Comparison of ENCODE assay signal across 28 mouse cellular contexts in genomic region chr3:145191972-145192371, GRCm38 (mm10).
"Had no signal": no experiment of that assay in that cellular context is flagged by ENCODE, and none has a peak within 500 bp of the region (broad histone marks: within the 10 kb centered on the region; RNA-seq: fewer than 3 reads in every experiment).

No protein-coding gene starts in this region.

- H3K36me3 ChIP-seq: heart, embryonic 13.5 days; heart, embryonic 15.5 days; hindbrain, embryonic 10.5 days; hindbrain, embryonic 12.5 days; intestine, embryonic 15.5 days; limb, embryonic 13.5 days; limb, embryonic 15.5 days; liver, embryonic 12.5 days had no signal

- H3K9me3 ChIP-seq: heart, embryonic 13.5 days; heart, embryonic 15.5 days; hindbrain, embryonic 10.5 days; hindbrain, embryonic 12.5 days; intestine, embryonic 15.5 days; limb, embryonic 13.5 days; limb, embryonic 15.5 days; liver, embryonic 12.5 days had no signal

- H3K9ac ChIP-seq: heart, embryonic 13.5 days; heart, embryonic 15.5 days; hindbrain, embryonic 12.5 days; hindbrain, embryonic 14.5 days; intestine, embryonic 15.5 days; limb, embryonic 13.5 days; limb, embryonic 15.5 days; liver, embryonic 12.5 days; liver, embryonic 14.5 days had no signal

- DNase-seq: gastrocnemius, postnatal 10 days; gastrocnemius, postnatal 25 days; heart, adult 11 months; heart, adult 2 months; heart, postnatal 14 days; heart, postnatal 4 days; kidney, adult 18-20 months; kidney, adult 8-10 months; kidney, postnatal 10 days; kidney, postnatal 25 days; kidney, postnatal 4 days; layer of hippocampus, adult 9-11 months; layer of hippocampus, postnatal 36 days; left cerebral cortex, postnatal 4 days had no signal

- ATAC-seq: hindbrain, embryonic 16.5 days; inflammation-experienced regulatory T-cells, adult 6 months; intestine, embryonic 15.5 days; intestine, postnatal 0 days; liver, embryonic 12.5 days had no signal

- H3K4me3 ChIP-seq: heart, adult 2 months; heart, embryonic 13.5 days; heart, embryonic 15.5 days; hindbrain, embryonic 10.5 days; hindbrain, embryonic 12.5 days; intestine, embryonic 15.5 days; layer of hippocampus, adult 2 months; limb, embryonic 13.5 days; limb, embryonic 15.5 days; liver, embryonic 12.5 days had no signal

- H3K27me3 ChIP-seq: heart, embryonic 13.5 days; heart, embryonic 15.5 days; hindbrain, embryonic 12.5 days; intestine, embryonic 15.5 days; limb, embryonic 13.5 days; limb, embryonic 15.5 days; liver, embryonic 12.5 days had no signal

- H3K27ac ChIP-seq: heart, adult 2 months; heart, embryonic 13.5 days; heart, embryonic 15.5 days; hindbrain, embryonic 10.5 days; hindbrain, embryonic 12.5 days; hindbrain, embryonic 14.5 days; intestine, embryonic 15.5 days; layer of hippocampus, adult 2 months; limb, embryonic 13.5 days; limb, embryonic 15.5 days; liver, embryonic 12.5 days; liver, embryonic 14.5 days had no signal

- H3K4me1 ChIP-seq: heart, embryonic 13.5 days; heart, embryonic 15.5 days; hindbrain, embryonic 10.5 days; hindbrain, embryonic 12.5 days; intestine, embryonic 15.5 days; limb, embryonic 15.5 days; liver, embryonic 12.5 days had no signal
